Mouse (Mus musculus): ENCODE measurements around the gene Gosr1. TPM values are rescaled to one million over a fixed set of nuclear protein-coding genes. Genes with fewer than 3 reads are reported as not detected.

Gosr1 gene
- polyA plus RNA-seq, 1 experiment from 2014 or later = 34.2 TPM

DNA sequence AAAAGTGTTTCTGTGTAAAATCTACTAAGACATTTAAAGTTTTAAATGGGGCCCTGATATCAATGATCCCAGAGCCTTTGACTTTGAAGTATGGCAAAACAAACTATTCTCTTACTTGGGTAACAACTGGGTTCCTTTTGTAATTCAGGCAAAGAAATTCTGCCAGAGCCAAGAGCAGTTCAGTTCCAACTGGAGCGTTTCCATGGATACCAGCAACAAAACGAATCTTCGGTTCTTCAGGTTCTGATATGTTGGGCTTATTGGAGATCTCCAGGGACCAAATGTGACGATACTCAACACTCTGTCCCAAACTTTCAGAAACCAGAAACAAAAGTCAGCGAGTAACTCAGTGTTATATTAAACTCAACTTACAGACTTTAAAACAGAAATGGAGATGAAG, 31.9 kb upstream of the Gosr1 start:
- Histone ChIP-seq H3K9me3 (ENCODE audit: control insufficient read depth, low read length) (no peaks in the 10 kb centered on the region), H3K27ac (ENCODE audit: low read depth, low read length) (no peak overlapping the region), H3K4me3 (ENCODE audit: low read depth, low read length) (no peak overlapping the region), H3K4me2 (ENCODE audit: low read depth, low read length) (no peak overlapping the region), H3K36me3 (ENCODE audit: control insufficient read depth, insufficient read depth, low read length) (peaks cover 29% of the 10 kb centered on the region), H3K4me1 (ENCODE audit: control insufficient read depth, insufficient read depth, low read length) (no peaks in the 10 kb centered on the region), H3K27me3 (ENCODE audit: control insufficient read depth, insufficient read depth, low read length) (no peaks in the 10 kb centered on the region), H3K9ac (replicated peaks; ENCODE audit: low read depth, low read length) (no peak overlapping the region)
- WGBS = 81% methylated on average over 5 of the region's 5 CpGs
- ATAC-seq (ENCODE audit: low read depth) = no peak

DNA sequence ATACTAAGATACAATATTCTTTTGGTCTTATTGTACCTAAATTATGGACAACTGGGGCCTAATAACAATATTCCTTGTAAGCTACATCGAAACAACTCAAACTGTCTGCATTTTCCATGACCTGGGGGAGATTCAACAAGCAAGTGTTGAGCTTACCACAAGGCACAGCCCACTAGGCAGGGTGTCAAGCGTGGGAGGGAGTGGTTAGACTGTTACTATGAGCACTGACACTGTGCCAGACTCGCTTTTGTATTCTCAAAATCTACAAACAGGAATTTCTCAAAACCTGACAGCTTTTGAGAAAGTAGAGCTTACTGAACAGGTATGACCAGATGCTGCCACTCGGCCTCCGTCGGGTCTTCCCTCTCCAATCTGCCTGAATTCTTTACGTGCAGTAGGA, 28.0 kb upstream of the Gosr1 start:
- H3K36me3 ChIP-seq (ENCODE audit: control insufficient read depth, insufficient read depth, low read length) = peaks cover 20% of the 10 kb centered on the region; the same call in 1 of the 2 replicates
- WGBS = 96% methylated on average over 7 of the region's 7 CpGs
- H3K4me3 ChIP-seq (ENCODE audit: low read depth, low read length) = no peak overlapping the region
- no peaks in the 10 kb centered on the region for H3K27me3 ChIP-seq (ENCODE audit: control insufficient read depth, insufficient read depth, low read length)
- H3K27ac ChIP-seq (ENCODE audit: low read depth, low read length) = no peak overlapping the region
- H3K4me2 ChIP-seq (ENCODE audit: low read depth, low read length) = no peak overlapping the region
- no peaks in the 10 kb centered on the region for H3K4me1 ChIP-seq (ENCODE audit: control insufficient read depth, insufficient read depth, low read length)
- ATAC-seq (ENCODE audit: low read depth) = no peak
- H3K9ac ChIP-seq (replicated peaks; ENCODE audit: low read depth, low read length) = no peak overlapping the region
- H3K9me3 ChIP-seq (ENCODE audit: control insufficient read depth, low read length) = no peaks in the 10 kb centered on the region

DNA sequence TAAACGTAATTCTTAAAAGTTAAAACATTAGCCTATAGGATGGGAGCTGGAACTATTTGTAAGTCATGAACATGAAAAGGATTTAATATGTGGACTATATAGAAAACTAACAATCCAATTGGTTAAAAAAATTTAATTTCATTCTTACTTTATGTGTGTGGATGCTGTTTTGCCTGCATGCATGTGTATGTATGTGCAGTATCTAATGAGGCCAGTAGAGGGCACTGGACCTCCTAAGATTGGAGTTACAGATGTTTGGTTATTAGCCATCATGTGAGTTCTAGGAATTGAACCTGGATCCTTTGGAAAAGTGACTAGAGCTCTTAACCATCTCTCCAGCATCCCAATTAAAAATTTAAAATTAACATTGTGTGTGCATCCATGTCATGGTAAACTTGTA, 25.9 kb upstream of the Gosr1 start:
- ATAC-seq (ENCODE audit: low read depth) = no peak
- Histone ChIP-seq H3K36me3 (ENCODE audit: control insufficient read depth, insufficient read depth, low read length) (peaks cover 30% of the 10 kb centered on the region), H3K27me3 (ENCODE audit: control insufficient read depth, insufficient read depth, low read length) (no peaks in the 10 kb centered on the region), H3K4me1 (ENCODE audit: control insufficient read depth, insufficient read depth, low read length) (no peaks in the 10 kb centered on the region), H3K9me3 (ENCODE audit: control insufficient read depth, low read length) (no peaks in the 10 kb centered on the region), H3K27ac (ENCODE audit: low read depth, low read length) (no peak overlapping the region), H3K4me2 (ENCODE audit: low read depth, low read length) (no peak overlapping the region), H3K4me3 (ENCODE audit: low read depth, low read length) (no peak overlapping the region), H3K9ac (replicated peaks; ENCODE audit: low read depth, low read length) (no peak overlapping the region)
- 91% methylated on average over 1 of the region's 1 CpGs for WGBS

DNA sequence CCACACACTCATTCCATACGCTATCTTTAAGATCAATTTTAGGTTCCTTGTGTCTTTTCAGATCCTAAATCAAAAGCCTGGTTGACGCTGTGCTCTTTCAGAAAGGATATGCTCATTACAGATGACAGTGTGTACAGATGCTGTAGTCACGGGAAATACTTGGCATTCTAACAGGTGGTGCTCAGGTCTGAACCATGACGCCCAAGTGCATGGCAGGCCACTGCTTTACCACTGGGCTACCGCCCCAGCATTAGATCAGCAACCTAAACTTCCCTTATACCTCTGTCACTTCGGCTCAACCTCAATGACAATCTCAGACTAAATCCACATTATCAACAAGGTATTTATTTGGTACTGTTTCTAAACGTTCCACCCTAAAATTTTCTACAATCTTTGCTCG, 12.2 kb upstream of the Gosr1 start:
- Histone ChIP-seq H3K36me3 (ENCODE audit: control insufficient read depth, insufficient read depth, low read length) (peaks cover 1% of the 10 kb centered on the region; the same call in 1 of the 2 replicates), H3K27me3 (ENCODE audit: control insufficient read depth, insufficient read depth, low read length) (no peaks in the 10 kb centered on the region), H3K27ac (ENCODE audit: low read depth, low read length) (no peak overlapping the region), H3K9me3 (ENCODE audit: control insufficient read depth, low read length) (no peaks in the 10 kb centered on the region), H3K4me1 (ENCODE audit: control insufficient read depth, insufficient read depth, low read length) (no peaks in the 10 kb centered on the region), H3K4me2 (ENCODE audit: low read depth, low read length) (no peak overlapping the region), H3K4me3 (ENCODE audit: low read depth, low read length) (no peak overlapping the region), H3K9ac (replicated peaks; ENCODE audit: low read depth, low read length) (no peak overlapping the region)
- ATAC-seq (ENCODE audit: low read depth) = no peak
- WGBS = 85% methylated on average over 8 of the region's 8 CpGs

DNA sequence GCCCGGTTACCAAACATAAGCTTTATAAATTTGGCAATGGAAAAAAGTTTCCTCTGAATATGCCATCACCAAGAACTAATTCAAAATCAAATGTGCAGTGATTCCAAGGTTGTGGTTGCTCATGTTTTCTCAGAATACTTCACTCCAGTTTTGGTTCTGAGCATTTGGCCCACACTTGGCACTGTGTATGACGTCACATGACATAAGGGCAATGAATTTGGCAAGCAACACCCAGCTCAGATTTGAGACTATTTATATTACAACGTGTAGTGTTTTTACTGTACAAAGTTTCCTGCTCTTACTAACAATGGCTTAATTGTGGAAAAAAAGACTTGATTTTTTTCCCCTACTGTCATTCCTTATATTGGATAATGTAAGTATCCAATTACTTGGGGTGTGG, 10.4 kb upstream of the Gosr1 start:
- 81% methylated on average over 3 of the region's 3 CpGs for WGBS
- no peak for ATAC-seq (ENCODE audit: low read depth)
- H3K9ac ChIP-seq (replicated peaks; ENCODE audit: low read depth, low read length) = no peak overlapping the region
- no peak overlapping the region for H3K27ac ChIP-seq (ENCODE audit: low read depth, low read length)
- H3K4me1 ChIP-seq (ENCODE audit: control insufficient read depth, insufficient read depth, low read length) = no peaks in the 10 kb centered on the region
- H3K27me3 ChIP-seq (ENCODE audit: control insufficient read depth, insufficient read depth, low read length) = no peaks in the 10 kb centered on the region
- no peak overlapping the region for H3K4me3 ChIP-seq (ENCODE audit: low read depth, low read length)
- H3K36me3 ChIP-seq (ENCODE audit: control insufficient read depth, insufficient read depth, low read length) = no peaks in the 10 kb centered on the region
- H3K4me2 ChIP-seq (ENCODE audit: low read depth, low read length) = no peak overlapping the region
- H3K9me3 ChIP-seq (ENCODE audit: control insufficient read depth, low read length) = no peaks in the 10 kb centered on the region

DNA sequence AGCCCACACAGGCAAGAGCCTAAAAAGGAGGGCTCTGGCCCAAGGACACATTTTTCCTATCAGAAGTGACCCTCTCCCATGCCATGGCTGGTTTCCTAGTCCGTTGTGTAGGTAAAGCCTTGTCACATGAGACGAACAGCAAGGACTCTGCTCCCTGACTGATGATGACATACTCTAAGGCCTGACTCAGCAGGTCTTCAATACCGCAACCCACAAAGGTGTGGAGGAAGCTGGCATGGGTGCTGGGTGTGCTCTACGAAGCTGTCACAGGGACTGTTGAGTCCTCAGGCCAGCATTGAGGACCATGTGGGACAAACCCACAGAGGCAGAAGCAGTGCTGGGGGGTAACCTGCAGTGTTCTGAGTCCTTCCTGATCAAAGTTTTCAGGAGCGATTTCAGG, 7.2 kb upstream of the Gosr1 start:
- H3K27me3 ChIP-seq (ENCODE audit: control insufficient read depth, insufficient read depth, low read length) = no peaks in the 10 kb centered on the region
- H3K4me2 ChIP-seq (ENCODE audit: low read depth, low read length) = no peak overlapping the region
- H3K4me1 ChIP-seq (ENCODE audit: control insufficient read depth, insufficient read depth, low read length) = no peaks in the 10 kb centered on the region
- H3K9me3 ChIP-seq (ENCODE audit: control insufficient read depth, low read length) = no peaks in the 10 kb centered on the region
- ATAC-seq (ENCODE audit: low read depth) = no peak
- no peak overlapping the region for H3K27ac ChIP-seq (ENCODE audit: low read depth, low read length)
- H3K4me3 ChIP-seq (ENCODE audit: low read depth, low read length) = no peak overlapping the region
- 89% methylated on average over 5 of the region's 5 CpGs for WGBS
- no peak overlapping the region for H3K9ac ChIP-seq (replicated peaks; ENCODE audit: low read depth, low read length)
- H3K36me3 ChIP-seq (ENCODE audit: control insufficient read depth, insufficient read depth, low read length) = no peaks in the 10 kb centered on the region

DNA sequence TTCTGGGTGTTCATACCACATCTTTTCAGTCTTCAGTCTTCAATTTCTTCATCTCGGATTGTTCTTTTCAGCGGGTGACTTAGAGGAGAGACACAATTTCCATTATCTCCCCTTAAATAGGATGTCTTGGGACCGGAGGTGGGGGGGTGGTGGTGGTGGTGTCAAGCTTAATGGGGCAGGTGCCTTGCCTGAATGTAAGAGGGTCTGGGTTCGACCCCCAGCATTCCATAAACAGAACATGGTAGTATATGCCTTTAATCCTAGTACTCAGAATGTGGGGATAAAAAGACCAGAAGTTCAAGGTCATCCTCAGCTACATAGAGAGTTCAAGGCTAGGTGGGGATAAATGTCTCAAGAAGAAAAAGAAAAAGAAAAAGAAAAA, 353 bp upstream of the Gosr1 start:
- Histone ChIP-seq H3K9me3 (ENCODE audit: control insufficient read depth, low read length) (no peaks in the 10 kb centered on the region), H3K9ac (replicated peaks; ENCODE audit: low read depth, low read length) (no peak overlapping the region; the same call in 1 of the 2 replicates), H3K4me3 (ENCODE audit: low read depth, low read length) (peak overlapping the region; percentile 76; the same call in 1 of the 2 replicates), H3K36me3 (ENCODE audit: control insufficient read depth, insufficient read depth, low read length) (no peaks in the 10 kb centered on the region), H3K27me3 (ENCODE audit: control insufficient read depth, insufficient read depth, low read length) (no peaks in the 10 kb centered on the region), H3K27ac (ENCODE audit: low read depth, low read length) (no peak overlapping the region), H3K4me1 (ENCODE audit: control insufficient read depth, insufficient read depth, low read length) (peaks cover 4% of the 10 kb centered on the region; the same call in 1 of the 2 replicates), H3K4me2 (ENCODE audit: low read depth, low read length) (no peak overlapping the region)
- WGBS = 13% methylated on average over 4 of the region's 4 CpGs
- no peak for ATAC-seq (ENCODE audit: low read depth)

DNA sequence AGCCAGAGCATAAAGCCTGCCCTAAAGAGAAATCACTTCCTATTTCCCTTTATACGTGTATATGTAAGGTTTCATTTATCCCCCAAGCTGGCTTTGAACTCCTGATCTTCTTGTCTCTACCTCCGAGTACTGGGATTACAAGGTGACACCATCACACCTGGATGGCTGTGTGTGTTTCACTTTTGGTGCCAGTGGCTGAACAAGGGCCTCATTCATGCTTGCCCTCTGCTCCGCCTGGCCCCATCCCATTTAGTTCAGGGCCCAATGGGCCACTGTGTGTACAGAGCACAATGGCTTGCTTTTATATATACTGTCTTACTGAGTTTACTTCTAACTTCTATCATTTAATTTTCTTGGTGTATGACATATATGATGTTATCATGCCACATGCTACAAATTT, 11.1 kb downstream of the Gosr1 start:
- Histone ChIP-seq H3K27ac (ENCODE audit: low read depth, low read length) (no peak overlapping the region), H3K27me3 (ENCODE audit: control insufficient read depth, insufficient read depth, low read length) (no peaks in the 10 kb centered on the region), H3K36me3 (ENCODE audit: control insufficient read depth, insufficient read depth, low read length) (peaks cover 59% of the 10 kb centered on the region), H3K4me3 (ENCODE audit: low read depth, low read length) (no peak overlapping the region), H3K4me1 (ENCODE audit: control insufficient read depth, insufficient read depth, low read length) (no peaks in the 10 kb centered on the region), H3K4me2 (ENCODE audit: low read depth, low read length) (no peak overlapping the region), H3K9me3 (ENCODE audit: control insufficient read depth, low read length) (no peaks in the 10 kb centered on the region), H3K9ac (replicated peaks; ENCODE audit: low read depth, low read length) (no peak overlapping the region)
- ATAC-seq (ENCODE audit: low read depth) = no peak
- 88% methylated on average over 3 of the region's 3 CpGs for WGBS

DNA sequence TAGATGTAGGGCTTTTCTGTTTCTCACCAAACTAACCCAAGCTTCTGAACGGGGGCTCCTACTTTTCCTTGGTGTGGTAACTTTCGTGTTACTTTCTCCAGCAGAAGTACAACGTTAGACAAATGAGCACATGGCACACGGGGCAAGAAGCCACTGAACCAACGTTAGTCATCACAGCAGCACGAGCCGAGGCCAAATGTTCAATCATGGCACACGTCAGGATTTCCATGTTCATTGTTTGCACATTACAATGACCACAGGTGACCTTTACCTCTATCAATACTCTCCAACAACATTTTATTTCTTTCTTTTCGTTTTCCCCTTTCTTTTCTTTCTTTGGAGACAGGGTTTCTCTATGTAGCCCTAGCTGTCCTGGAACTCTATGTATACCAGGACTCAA, 14.6 kb downstream of the Gosr1 start:
- Histone ChIP-seq H3K27me3 (ENCODE audit: control insufficient read depth, insufficient read depth, low read length) (no peaks in the 10 kb centered on the region), H3K4me1 (ENCODE audit: control insufficient read depth, insufficient read depth, low read length) (no peaks in the 10 kb centered on the region), H3K36me3 (ENCODE audit: control insufficient read depth, insufficient read depth, low read length) (peaks cover 63% of the 10 kb centered on the region), H3K4me2 (ENCODE audit: low read depth, low read length) (no peak overlapping the region), H3K27ac (ENCODE audit: low read depth, low read length) (no peak overlapping the region), H3K4me3 (ENCODE audit: low read depth, low read length) (no peak overlapping the region), H3K9me3 (ENCODE audit: control insufficient read depth, low read length) (no peaks in the 10 kb centered on the region), H3K9ac (replicated peaks; ENCODE audit: low read depth, low read length) (no peak overlapping the region)
- 92% methylated on average over 9 of the region's 9 CpGs for WGBS
- no peak for ATAC-seq (ENCODE audit: low read depth)

DNA sequence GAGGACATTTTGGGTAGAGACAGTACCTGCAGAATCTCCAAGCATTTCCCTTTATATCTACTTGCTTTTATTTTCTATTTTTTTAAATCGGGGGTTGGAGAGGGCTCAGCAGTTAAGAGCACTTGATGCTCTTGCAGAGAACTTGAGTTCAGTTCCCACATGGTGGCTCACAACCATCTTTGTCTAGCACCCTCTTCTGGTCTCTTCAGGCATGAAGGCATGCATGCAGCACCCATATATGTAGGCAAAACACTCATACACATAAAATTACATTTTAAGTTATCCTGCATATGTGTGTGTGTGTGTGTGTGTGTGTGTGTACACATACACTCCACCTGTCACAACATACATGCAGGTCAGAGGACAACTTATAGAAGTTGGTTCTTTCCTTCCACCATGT, 17.5 kb downstream of the Gosr1 start:
- Histone ChIP-seq H3K27me3 (ENCODE audit: control insufficient read depth, insufficient read depth, low read length) (no peaks in the 10 kb centered on the region), H3K4me2 (ENCODE audit: low read depth, low read length) (no peak overlapping the region), H3K4me3 (ENCODE audit: low read depth, low read length) (no peak overlapping the region), H3K9me3 (ENCODE audit: control insufficient read depth, low read length) (no peaks in the 10 kb centered on the region), H3K9ac (replicated peaks; ENCODE audit: low read depth, low read length) (no peak overlapping the region), H3K36me3 (ENCODE audit: control insufficient read depth, insufficient read depth, low read length) (peaks cover 40% of the 10 kb centered on the region), H3K27ac (ENCODE audit: low read depth, low read length) (no peak overlapping the region), H3K4me1 (ENCODE audit: control insufficient read depth, insufficient read depth, low read length) (no peaks in the 10 kb centered on the region)
- whole genome bisulfite sequencing = 89% methylated on average over 1 of the region's 1 CpGs
- ATAC-seq (ENCODE audit: low read depth) = no peak
